Mouse (Mus musculus) E14TG2a.4 (cell line): ENCODE measurements around the gene Cyb5r1.

Experiments
- CTCF ChIP-seq: conservative IDR thresholded peaks from 2 replicates; pipeline ENCODE4 v1.5.1; 2014; ENCODE audit warnings: low read length
- NANOG ChIP-seq: IDR thresholded peaks from 2 replicates; pipeline ENCODE4 v1.6.1; 2014; ENCODE audit warnings: borderline replicate concordance, low read length, mixed read lengths
- POU5F1 ChIP-seq: IDR thresholded peaks from 2 replicates; pipeline ENCODE4 v1.6.1; 2014; ENCODE audit warnings: low read length, borderline replicate concordance

DNA sequence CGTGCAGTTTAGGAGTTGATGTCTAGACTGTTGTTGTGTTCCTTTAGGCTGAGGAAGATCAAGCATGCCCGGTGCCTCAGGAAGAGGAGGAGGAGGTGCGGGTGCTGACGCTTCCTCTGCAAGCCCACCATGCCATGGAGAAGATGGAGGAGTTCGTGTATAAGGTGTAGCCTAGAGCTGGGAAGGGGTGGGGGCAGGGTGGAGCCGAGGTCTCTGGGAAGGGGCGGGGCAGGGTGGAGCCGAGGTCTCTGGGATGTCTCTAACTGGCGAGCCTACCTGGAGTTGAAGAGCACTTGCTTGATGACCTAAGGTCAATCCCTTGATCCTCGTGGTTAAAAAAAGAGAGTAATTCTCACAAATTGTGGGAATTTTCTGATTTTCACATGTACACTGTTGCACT is 18.6 kb downstream of the Cyb5r1 start:
- no peak for TF ChIP-seq CTCF
- no peak for TF ChIP-seq POU5F1
- no peak for TF ChIP-seq NANOG
